Mouse (Mus musculus) adrenal gland, adult 8-10 months (tissue): ENCODE results near the gene Fndc5. TPM values are rescaled to one million over a fixed set of nuclear protein-coding genes. Genes with fewer than 3 reads are reported as not detected.

Experiments
- DNase-seq: peaks from one replicate; pipeline ENCODE4 v3.0.0; 2022
- total RNA-seq, 4 experiments: library from RNA; stranded (reverse); gene quantifications; 2 replicates each; pipeline ENCODE4 v1.2.4; 2022

Gene Fndc5
- total RNA-seq, 4 experiments from 2014 or later = 3.7 to 6.3 (median 4.7) TPM

- DNase-seq = no peak
These were observed 10.8 kb downstream of the Fndc5 start for GRCm38 (mm10) chr4:129147552-129148103.

GRCm38 (mm10) chr4:129149321-129149720 lies 12.5 kb downstream of the Fndc5 start:
- DNase-seq = no peak

- no peak for DNase-seq
These were observed 14.5 kb downstream of the Fndc5 start for GRCm38 (mm10) chr4:129151276-129151811.

- no peak for DNase-seq
These were observed 20.7 kb downstream of the Fndc5 start for GRCm38 (mm10) chr4:129157541-129157940.

- DNase-seq = peak; percentile 28
These were observed 21.8 kb downstream of the Fndc5 start for GRCm38 (mm10) chr4:129158549-129158948.

GRCm38 (mm10) chr4:129161076-129161475 lies 24.3 kb downstream of the Fndc5 start:
- DNase-seq = peak; percentile 27

GRCm38 (mm10) chr4:129161581-129162255 lies 24.9 kb downstream of the Fndc5 start:
- DNase-seq = no peak

GRCm38 (mm10) chr4:129172529-129172928 lies 35.7 kb downstream of the Fndc5 start:
- DNase-seq = no peak

- no peak for DNase-seq
These were observed 42.8 kb downstream of the Fndc5 start for GRCm38 (mm10) chr4:129179560-129179959.

GRCm38 (mm10) chr4:129188041-129188659 lies 51.4 kb downstream of the Fndc5 start:
- no peak for DNase-seq

GRCm38 (mm10) chr4:129188803-129189541 lies 52.2 kb downstream of the Fndc5 start:
- peak; percentile 50 for DNase-seq

GRCm38 (mm10) chr4:129189542-129190519 lies 53.0 kb downstream of the Fndc5 start, which contains the start of the genes S100pbp and Yars:
Gene S100pbp (minus strand): TSS chr4:129189727.
Gene Yars (plus strand): TSS chr4:129189760.
- peak; percentile 97 for DNase-seq

- DNase-seq = peak; percentile 34
These were observed 53.7 kb downstream of the Fndc5 start for GRCm38 (mm10) chr4:129190538-129190937.

- no peak for DNase-seq
These were observed 54.9 kb downstream of the Fndc5 start for GRCm38 (mm10) chr4:129191691-129192090.

Other genes with a start within 250 kb of the Fndc5 start
- gene Azin2, start 174.6 kb upstream of the Fndc5 start, total RNA-seq = 100 to 1,000 TPM in 1 of 4 experiments, 10 to 100 TPM in 3; 46.0 to 102 (median 75.5) TPM
- gene Ak2, start 145.0 kb upstream of the Fndc5 start, total RNA-seq = 10 to 100 TPM; 70.8 to 97.5 (median 88.9) TPM
- gene Rnf19b, start 78.7 kb upstream of the Fndc5 start, total RNA-seq = 10 to 100 TPM; 26.0 to 29.3 (median 28.3) TPM
- not detected for gene Tmem54, start 31.5 kb upstream of the Fndc5 start, total RNA-seq
- gene Hpca, start 15.0 kb upstream of the Fndc5 start, total RNA-seq = 1 to 10 TPM; 2.1 to 4.9 (median 3.6) TPM
- 10 to 100 TPM; 21.7 to 31.7 (median 25.4) TPM for gene S100pbp, start 52.7 kb downstream of the Fndc5 start, total RNA-seq
- 100 to 1,000 TPM in 1 of 4 experiments, 10 to 100 TPM in 3; 83.3 to 108 (median 89.0) TPM for gene Yars, start 52.8 kb downstream of the Fndc5 start, total RNA-seq
- gene C77080, start 124.4 kb downstream of the Fndc5 start, total RNA-seq = 10 to 100 TPM; 23.9 to 44.8 (median 34.4) TPM
- gene Sync, start 150.6 kb downstream of the Fndc5 start, total RNA-seq = 1 to 10 TPM in 3 of 4 experiments, under 1 TPM in 1; 0.73 to 2.5 (median 1.1) TPM
- 100 to 1,000 TPM; 122 to 167 (median 155) TPM for gene Rbbp4, start 198.4 kb downstream of the Fndc5 start, total RNA-seq
- gene Zbtb8os, start 198.7 kb downstream of the Fndc5 start, total RNA-seq = 10 to 100 TPM; 50.9 to 62.1 (median 56.6) TPM
- gene Zbtb8a, start 241.1 kb downstream of the Fndc5 start, total RNA-seq = 1 to 10 TPM; 4.7 to 7.8 (median 5.2) TPM